Mouse (Mus musculus): ENCODE results near the gene Klrb1b.

DNA sequence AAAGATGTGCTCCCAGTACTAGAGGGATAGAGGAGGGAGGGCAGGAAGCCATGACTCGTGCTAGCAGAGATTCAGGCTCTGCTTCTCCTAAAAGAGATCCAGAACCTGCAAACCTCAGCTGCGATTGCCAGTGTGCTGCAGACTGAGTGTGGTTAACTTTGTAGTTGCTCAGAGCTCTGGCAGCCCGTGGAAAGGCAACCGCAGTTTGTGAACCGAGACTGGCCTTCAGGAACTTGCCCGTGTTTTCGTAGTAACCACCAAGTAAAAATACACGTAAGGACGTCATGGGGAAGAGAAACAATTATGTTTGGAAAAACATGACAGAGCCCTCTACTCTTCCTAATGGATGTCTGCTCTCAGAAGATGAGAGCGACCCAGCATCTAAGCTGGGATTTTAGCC lies 6.9 kb upstream of the Klrb1b start:
- no peak for TF ChIP-seq POLR2A (IDR thresholded peaks at IDR 0.05; ENCODE audit: borderline replicate concordance, extremely low read depth, low read depth, low read length)
- TF ChIP-seq CTCF (IDR thresholded peaks at IDR 0.05; ENCODE audit: insufficient read depth, low read length), result no peak

All from lung, adult 2 months (tissue).